Mouse (Mus musculus): ENCODE results near the gene Dhx36. TPM values are rescaled to one million over a fixed set of nuclear protein-coding genes. Genes with fewer than 3 reads are reported as not detected.

Dhx36 gene
- polyA plus RNA-seq, 1 experiment, result not detected

DNA sequence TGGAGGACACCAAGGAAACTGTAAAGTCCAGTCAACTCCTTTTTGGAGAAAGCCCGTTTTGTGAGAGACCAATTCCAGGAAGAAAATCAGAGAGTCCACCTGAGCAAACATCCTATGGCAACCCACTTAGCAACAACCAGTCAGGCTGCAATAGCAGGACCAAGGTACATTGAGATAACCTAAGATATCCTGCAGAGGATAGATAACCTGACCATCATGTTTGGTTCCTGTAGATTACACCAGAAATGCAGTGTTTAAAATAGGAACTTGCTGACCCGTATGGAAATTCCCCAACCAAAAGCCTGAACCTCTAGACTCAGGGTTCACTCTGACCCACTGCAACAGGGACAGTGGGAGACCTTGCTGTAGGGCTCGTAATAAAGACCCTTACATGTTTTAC lies 42.5 kb downstream of the Dhx36 start:
- no peak overlapping the region for H3K4me3 ChIP-seq (ENCODE audit: insufficient read depth, low read depth, low read length)
- 87% methylated on average over 3 of the region's 3 CpGs for WGBS
- H3K27ac ChIP-seq (ENCODE audit: insufficient read depth, low read depth, low read length), result no peak overlapping the region
- H3K4me1 ChIP-seq (ENCODE audit: control insufficient read depth, insufficient read depth, low read length), result no peaks in the 10 kb centered on the region
- no peak for TF ChIP-seq CTCF (IDR thresholded peaks at IDR 0.05; ENCODE audit: insufficient read depth, low read depth, low read length)
- no peak for TF ChIP-seq POLR2A (IDR thresholded peaks at IDR 0.05; ENCODE audit: insufficient read depth, low read depth, low read length)

- TF ChIP-seq POLR2A (IDR thresholded peaks at IDR 0.05; ENCODE audit: insufficient read depth, low read depth, low read length), result no peak
- no peak for TF ChIP-seq CTCF (IDR thresholded peaks at IDR 0.05; ENCODE audit: insufficient read depth, low read depth, low read length)
- Histone ChIP-seq H3K27ac (ENCODE audit: insufficient read depth, low read depth, low read length) (no peak overlapping the region), H3K4me3 (ENCODE audit: insufficient read depth, low read depth, low read length) (no peak overlapping the region), H3K4me1 (ENCODE audit: control insufficient read depth, insufficient read depth, low read length) (no peaks in the 10 kb centered on the region)
- WGBS, result 81% methylated on average over 6 of the region's 6 CpGs
These were observed 47.3 kb downstream of the Dhx36 start for GRCm38 (mm10) chr3:62459483-62459882.

- Histone ChIP-seq H3K4me1 (ENCODE audit: control insufficient read depth, insufficient read depth, low read length) (no peaks in the 10 kb centered on the region), H3K27ac (ENCODE audit: insufficient read depth, low read depth, low read length) (no peak overlapping the region), H3K4me3 (ENCODE audit: insufficient read depth, low read depth, low read length) (no peak overlapping the region)
- whole genome bisulfite sequencing, result 44% methylated on average over 6 of the region's 6 CpGs
- TF ChIP-seq POLR2A (IDR thresholded peaks at IDR 0.05; ENCODE audit: insufficient read depth, low read depth, low read length) (no peak), CTCF (IDR thresholded peaks at IDR 0.05; ENCODE audit: insufficient read depth, low read depth, low read length) (no peak)
These were observed 48.4 kb downstream of the Dhx36 start for GRCm38 (mm10) chr3:62458284-62459013.

- Histone ChIP-seq H3K4me3 (ENCODE audit: insufficient read depth, low read depth, low read length) (no peak overlapping the region), H3K27ac (ENCODE audit: insufficient read depth, low read depth, low read length) (no peak overlapping the region), H3K4me1 (ENCODE audit: control insufficient read depth, insufficient read depth, low read length) (no peaks in the 10 kb centered on the region)
- 41% methylated on average over 1 of the region's 1 CpGs for WGBS
- TF ChIP-seq CTCF (IDR thresholded peaks at IDR 0.05; ENCODE audit: insufficient read depth, low read depth, low read length), result no peak
These were observed 51.0 kb downstream of the Dhx36 start for GRCm38 (mm10) chr3:62455854-62456253.

DNA sequence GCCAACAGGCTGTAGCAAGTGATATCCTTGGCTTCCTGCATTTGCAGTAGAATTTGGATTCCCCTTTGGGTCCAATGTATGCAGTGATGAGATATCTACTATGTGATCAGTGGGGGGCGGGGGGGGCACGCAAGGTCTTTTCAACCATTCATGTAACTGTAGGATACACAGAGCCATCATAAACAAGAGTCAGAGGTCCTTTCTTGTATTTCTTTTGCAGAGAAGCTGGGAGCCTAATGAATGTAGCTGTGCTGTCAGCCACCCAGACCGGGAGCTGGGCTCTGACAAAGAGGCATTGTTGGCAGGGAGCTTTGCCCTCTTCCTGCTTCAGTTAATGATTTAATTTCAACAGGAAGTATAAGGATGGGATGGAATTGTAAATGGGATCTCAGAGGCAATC lies 52.7 kb downstream of the Dhx36 start:
- H3K27ac ChIP-seq (ENCODE audit: insufficient read depth, low read depth, low read length), result 0 out of 2 replicates have a peak overlapping the region, but pooled peaks have one; percentile 38
- WGBS, result 12% methylated on average over 3 of the region's 3 CpGs
- TF ChIP-seq POLR2A (IDR thresholded peaks at IDR 0.05; ENCODE audit: insufficient read depth, low read depth, low read length) (no peak), CTCF (IDR thresholded peaks at IDR 0.05; ENCODE audit: insufficient read depth, low read depth, low read length) (no peak)
- no peaks in the 10 kb centered on the region for H3K4me1 ChIP-seq (ENCODE audit: control insufficient read depth, insufficient read depth, low read length)
- no peak overlapping the region for H3K4me3 ChIP-seq (ENCODE audit: insufficient read depth, low read depth, low read length)

- H3K4me1 ChIP-seq (ENCODE audit: control insufficient read depth, insufficient read depth, low read length), result no peaks in the 10 kb centered on the region
- H3K4me3 ChIP-seq (ENCODE audit: insufficient read depth, low read depth, low read length), result no peak overlapping the region
- no peak overlapping the region for H3K27ac ChIP-seq (ENCODE audit: insufficient read depth, low read depth, low read length)
- WGBS, result 71% methylated on average over 4 of the region's 4 CpGs
- no peak for TF ChIP-seq CTCF (IDR thresholded peaks at IDR 0.05; ENCODE audit: insufficient read depth, low read depth, low read length)
- no peak for TF ChIP-seq POLR2A (IDR thresholded peaks at IDR 0.05; ENCODE audit: insufficient read depth, low read depth, low read length)
These were observed 53.8 kb downstream of the Dhx36 start for GRCm38 (mm10) chr3:62452961-62453360.

DNA sequence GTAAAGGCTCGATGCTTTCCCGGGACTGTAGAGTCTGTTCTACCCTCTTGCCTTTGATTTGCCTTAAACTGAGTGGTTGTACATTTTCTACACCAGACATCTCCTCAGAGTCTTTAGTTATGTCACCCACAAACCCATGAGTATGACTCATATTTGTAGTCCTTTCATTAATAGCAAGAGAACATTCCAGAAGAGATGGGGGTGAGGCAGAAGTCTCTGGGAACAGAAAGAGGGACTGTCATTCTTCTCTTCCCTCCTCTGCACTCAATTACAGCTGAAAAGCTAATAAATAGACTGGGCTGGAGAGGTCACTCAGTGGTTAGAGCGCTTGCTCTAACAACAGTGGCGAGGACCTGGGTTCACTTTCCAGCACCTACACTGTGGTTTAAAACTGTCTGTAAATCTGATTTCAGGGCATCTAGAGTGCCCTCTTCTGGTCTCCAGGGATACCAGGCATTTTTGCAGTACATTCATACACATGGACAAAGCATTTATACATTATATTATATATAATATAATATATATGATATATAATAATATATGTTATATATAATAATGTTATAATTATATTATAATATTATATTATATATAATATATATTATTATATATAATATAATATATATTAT lies 56.8 kb downstream of the Dhx36 start:
- TF ChIP-seq POLR2A (IDR thresholded peaks at IDR 0.05; ENCODE audit: insufficient read depth, low read depth, low read length) (no peak), CTCF (IDR thresholded peaks at IDR 0.05; ENCODE audit: insufficient read depth, low read depth, low read length) (no peak)
- Histone ChIP-seq H3K4me1 (ENCODE audit: control insufficient read depth, insufficient read depth, low read length) (no peaks in the 10 kb centered on the region), H3K27ac (ENCODE audit: insufficient read depth, low read depth, low read length) (no peak overlapping the region), H3K4me3 (ENCODE audit: insufficient read depth, low read depth, low read length) (no peak overlapping the region)
- 96% methylated on average over 4 of the region's 4 CpGs for WGBS

DNA sequence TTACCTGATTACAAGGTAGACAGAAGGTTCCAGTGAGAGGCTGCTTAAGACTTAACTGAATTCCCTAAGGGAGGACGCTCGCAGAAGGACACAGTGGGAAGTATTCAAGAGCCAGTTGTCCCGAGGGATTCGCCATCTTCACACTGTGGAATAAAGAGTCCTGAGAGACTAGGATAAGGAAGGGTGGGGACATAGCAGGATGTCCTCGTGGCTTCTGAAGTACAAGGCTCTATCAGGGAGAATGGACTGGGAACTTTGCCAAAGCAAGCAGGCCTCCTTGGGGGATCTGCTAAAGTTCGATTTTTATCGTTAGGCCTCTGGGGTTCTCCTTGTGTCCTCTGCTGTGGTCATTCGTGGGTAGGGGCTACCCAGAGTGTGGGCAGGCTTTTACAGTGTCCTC lies 59.7 kb downstream of the Dhx36 start:
- no peak for TF ChIP-seq POLR2A (IDR thresholded peaks at IDR 0.05; ENCODE audit: insufficient read depth, low read depth, low read length)
- no peak for TF ChIP-seq CTCF (IDR thresholded peaks at IDR 0.05; ENCODE audit: insufficient read depth, low read depth, low read length)
- no peak overlapping the region for H3K4me3 ChIP-seq (ENCODE audit: insufficient read depth, low read depth, low read length)
- H3K27ac ChIP-seq (ENCODE audit: insufficient read depth, low read depth, low read length), result no peak overlapping the region
- 70% methylated on average over 8 of the region's 8 CpGs for WGBS
- no peaks in the 10 kb centered on the region for H3K4me1 ChIP-seq (ENCODE audit: control insufficient read depth, insufficient read depth, low read length)

DNA sequence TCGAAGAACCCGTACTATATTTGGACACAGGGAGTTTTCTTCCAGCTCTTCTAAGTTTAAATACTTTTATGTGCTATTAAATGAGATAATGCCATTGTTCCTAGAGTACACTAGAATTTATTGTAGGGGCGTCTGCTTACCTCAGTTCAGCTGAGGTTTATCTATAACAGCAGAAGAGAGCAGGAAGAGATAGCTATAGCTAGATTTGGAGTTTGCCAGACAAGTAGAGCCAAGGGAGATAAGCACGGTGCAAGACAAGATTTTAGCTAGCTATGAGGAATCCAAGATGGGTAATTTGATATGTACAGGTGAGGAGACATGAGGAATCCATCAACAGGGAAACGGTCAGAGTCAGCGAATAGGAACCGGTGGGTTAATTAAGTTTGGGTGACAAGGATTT lies 60.5 kb downstream of the Dhx36 start:
- Histone ChIP-seq H3K4me1 (ENCODE audit: control insufficient read depth, insufficient read depth, low read length) (no peaks in the 10 kb centered on the region), H3K27ac (ENCODE audit: insufficient read depth, low read depth, low read length) (no peak overlapping the region), H3K4me3 (ENCODE audit: insufficient read depth, low read depth, low read length) (no peak overlapping the region)
- TF ChIP-seq CTCF (IDR thresholded peaks at IDR 0.05; ENCODE audit: insufficient read depth, low read depth, low read length), result no peak
- TF ChIP-seq POLR2A (IDR thresholded peaks at IDR 0.05; ENCODE audit: insufficient read depth, low read depth, low read length), result no peak
- WGBS, result 94% methylated on average over 7 of the region's 7 CpGs
